Mouse (Mus musculus) heart, postnatal 4 days (tissue): Measurements from ENCODE around the gene Zfp683. TPM values are rescaled to one million over a fixed set of nuclear protein-coding genes. Genes with fewer than 3 reads are reported as not detected.
A peak's percentile ranks its signal among the peaks of the same experiment; 100 is the strongest.

ENCODE experiments used
- DNase-seq: peaks from one replicate; pipeline ENCODE4 v3.0.0; 2021
- total RNA-seq, 2 experiments: library from RNA; stranded (reverse); gene quantifications; 2 replicates each; pipeline ENCODE4 v1.2.3; 2021

Gene Zfp683
- total RNA-seq, 2 experiments from 2014 or later: not detected

DNA sequence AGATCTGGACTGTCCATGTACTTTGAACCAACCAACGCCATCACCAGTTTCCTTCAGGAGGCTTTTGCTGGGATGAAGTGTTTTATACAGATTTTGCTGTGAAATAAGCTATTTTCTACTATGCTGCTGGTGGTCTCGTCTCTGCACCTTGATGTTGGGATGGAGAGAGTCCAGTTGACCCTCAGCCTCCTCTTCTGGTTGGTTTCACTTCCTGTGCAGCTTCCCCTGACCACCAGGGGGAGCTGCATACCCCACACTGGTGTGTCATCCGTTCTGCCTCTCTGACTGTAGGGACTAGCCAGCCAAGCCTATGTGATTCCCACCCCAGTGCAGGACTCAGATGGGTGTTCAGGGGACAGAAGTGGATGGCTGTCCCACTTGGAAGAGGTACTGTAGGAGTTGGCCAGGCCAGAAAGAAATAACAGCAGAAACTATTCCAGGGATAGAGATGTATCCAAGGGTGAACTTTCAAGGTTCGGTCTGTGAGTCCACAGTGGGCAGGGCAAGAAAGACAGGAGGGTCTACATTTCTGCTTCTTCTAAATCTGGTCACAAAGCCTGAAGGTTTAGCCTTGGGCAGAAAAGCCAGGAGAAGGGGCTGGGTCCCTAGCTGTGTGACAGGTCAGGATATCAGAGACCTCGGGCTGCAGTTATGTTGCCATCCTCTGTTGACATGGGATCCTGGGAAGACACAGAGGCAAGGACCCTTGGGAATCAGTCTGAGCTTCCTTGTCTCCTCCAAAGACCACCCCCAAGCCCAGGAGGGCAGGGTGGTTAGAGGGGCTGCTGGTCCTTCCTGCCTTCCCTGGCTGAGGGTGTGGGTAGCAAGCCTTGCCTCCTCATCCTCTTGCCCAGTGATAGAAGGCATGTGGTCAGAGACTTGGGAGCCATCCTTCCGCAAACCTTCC lies 39.0 kb downstream of the Zfp683 start:
- DNase-seq: peak; percentile 69

- no peak for DNase-seq
Measured at GRCm38 (mm10) chr4:134094004-134094564, 40.4 kb downstream of the Zfp683 start.

GRCm38 (mm10) chr4:134094923-134095547 lies 41.4 kb downstream of the Zfp683 start, which contains the start of gene Cd52:
Gene Cd52 (minus strand): TSS chr4:134095082.
- DNase-seq: no peak

GRCm38 (mm10) chr4:134096120-134096519 lies 42.5 kb downstream of the Zfp683 start:
- DNase-seq: no peak

GRCm38 (mm10) chr4:134097015-134097608 lies 43.5 kb downstream of the Zfp683 start:
- DNase-seq: no peak

DNA sequence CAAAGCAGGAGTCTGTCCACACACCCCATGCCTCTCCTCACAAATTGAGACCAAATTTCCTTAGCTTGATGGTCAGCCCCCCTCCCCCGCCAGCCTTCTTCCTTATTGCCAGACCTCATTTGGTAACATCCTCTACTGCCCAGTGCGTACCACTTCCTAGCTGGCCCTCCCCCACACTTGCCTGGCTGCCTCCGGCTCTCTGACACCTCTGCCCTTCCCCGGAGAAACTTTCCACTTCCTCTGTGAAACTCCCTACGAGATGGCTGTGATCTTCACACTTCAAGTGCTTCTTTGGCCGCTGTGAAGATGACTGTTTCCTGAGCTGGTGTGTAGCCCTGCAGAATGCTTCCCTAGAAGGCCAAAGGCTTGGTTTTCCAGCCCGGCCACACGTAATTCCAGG lies 45.0 kb downstream of the Zfp683 start:
- no peak for DNase-seq

DNA sequence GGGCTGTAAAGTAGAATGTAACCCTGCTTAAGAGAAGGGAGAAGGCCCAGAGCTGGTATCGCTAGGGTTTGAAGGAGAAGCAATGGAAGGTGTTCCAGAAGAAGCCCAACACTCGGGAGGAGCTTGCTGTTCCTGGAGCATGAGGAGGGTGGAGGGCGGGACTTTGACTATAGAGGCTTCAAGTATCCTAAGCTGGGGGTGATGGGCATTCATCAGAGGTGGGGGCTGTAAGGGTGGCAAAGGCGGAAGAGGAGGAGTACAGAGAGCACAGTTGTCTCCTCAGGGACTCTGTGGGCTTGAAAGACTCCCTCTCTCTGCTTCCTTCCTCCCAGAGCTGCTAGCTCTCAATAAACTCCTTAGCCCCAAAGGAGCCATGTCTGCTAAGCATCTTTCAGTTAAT lies 46.6 kb downstream of the Zfp683 start:
- no peak for DNase-seq

GRCm38 (mm10) chr4:134101979-134102741 lies 48.5 kb downstream of the Zfp683 start, which contains the start of gene Ubxn11:
Gene Ubxn11 (plus strand): TSS chr4:134102570.
- DNase-seq: peak; percentile 85

DNA sequence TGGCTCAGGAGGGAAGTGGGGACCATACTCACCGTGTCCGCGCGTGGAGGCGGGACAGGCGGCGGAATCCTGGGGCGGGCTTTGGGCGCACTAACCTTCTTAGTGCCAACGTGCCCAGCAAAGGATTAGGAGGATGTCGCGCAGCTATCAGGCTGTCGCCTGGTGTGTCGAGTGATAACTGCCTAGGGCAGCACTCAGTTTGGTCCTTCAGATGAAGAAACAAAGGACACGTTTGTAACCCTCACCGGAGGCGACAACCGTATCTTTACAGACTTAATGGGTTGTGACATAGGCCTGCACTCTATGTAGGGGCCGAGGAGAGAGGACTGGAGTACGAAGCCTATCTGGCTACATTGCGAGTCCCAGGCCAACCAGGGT lies 49.1 kb downstream of the Zfp683 start:
- no peak for DNase-seq

DNA sequence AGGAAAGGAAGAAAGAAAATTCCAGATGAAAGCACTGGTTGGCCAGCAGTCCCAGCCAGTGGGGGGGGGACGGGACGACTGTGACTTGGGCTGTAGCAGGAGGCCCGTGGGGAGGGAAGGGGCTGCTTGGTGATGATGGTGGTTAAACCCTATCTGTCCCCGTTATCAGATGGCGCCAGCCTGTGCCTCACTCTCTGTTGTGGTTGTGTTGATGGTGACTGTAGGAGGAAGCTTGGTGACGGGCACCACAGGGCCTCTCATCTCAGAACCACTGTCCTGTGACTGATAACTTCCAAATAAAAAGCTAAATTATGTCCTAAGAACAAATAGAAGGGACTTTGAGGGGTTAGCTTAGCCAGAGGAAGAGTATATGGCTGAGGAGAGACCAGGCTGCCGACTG lies 52.5 kb downstream of the Zfp683 start:
- no peak for DNase-seq

- DNase-seq: no peak
Measured at GRCm38 (mm10) chr4:134107730-134108129, 54.1 kb downstream of the Zfp683 start.

- no peak for DNase-seq
Measured at GRCm38 (mm10) chr4:134108196-134108595, 54.6 kb downstream of the Zfp683 start.

Other genes with a start within 250 kb of the Zfp683 start
- 10 to 100 TPM in 1 of 2 experiments, 1 to 10 TPM in 1; 9.1 to 10.7 TPM for gene Rps6ka1, start 166.0 kb upstream of the Zfp683 start, total RNA-seq
- gene Hmgn2, start 85.2 kb upstream of the Zfp683 start, total RNA-seq: 100 to 1,000 TPM; 484 to 489 TPM
- 10 to 100 TPM; 39.1 to 40.7 TPM for gene Dhdds, start 52.9 kb upstream of the Zfp683 start, total RNA-seq
- under 1 TPM; 0.27 to 0.29 TPM for gene Lin28a, start 35.0 kb upstream of the Zfp683 start, total RNA-seq
- not detected for gene Crybg2, start 7.0 kb downstream of the Zfp683 start, total RNA-seq
- 1 to 10 TPM; 4.3 to 5.6 TPM for gene Cd52, start 41.2 kb downstream of the Zfp683 start, total RNA-seq
- gene Ubxn11, start 48.7 kb downstream of the Zfp683 start, total RNA-seq: 1 to 10 TPM; 1.2 to 2.0 TPM
- 10 to 100 TPM; 70.4 to 72.6 TPM for gene Sh3bgrl3, start 75.0 kb downstream of the Zfp683 start, total RNA-seq
- 10 to 100 TPM; 34.5 to 38.7 TPM for gene Cep85, start 133.3 kb downstream of the Zfp683 start, total RNA-seq
- not detected for gene Gm7534, start 149.2 kb downstream of the Zfp683 start, total RNA-seq
- gene Catsper4, start 173.5 kb downstream of the Zfp683 start, total RNA-seq: not detected
- 1 to 10 TPM; 1.6 to 2.0 TPM for gene Cnksr1, start 184.6 kb downstream of the Zfp683 start, total RNA-seq
- gene E130218I03Rik, start 189.8 kb downstream of the Zfp683 start, total RNA-seq: not detected
- gene Zfp593, start 191.8 kb downstream of the Zfp683 start, total RNA-seq: 1 to 10 TPM; 5.8 TPM
- gene Gm30191, start 193.1 kb downstream of the Zfp683 start, total RNA-seq: not detected
- gene Grrp1, start 200.3 kb downstream of the Zfp683 start, total RNA-seq: 10 to 100 TPM in 1 of 2 experiments, 1 to 10 TPM in 1; 8.9 to 10.3 TPM
- 10 to 100 TPM; 11.8 to 12.2 TPM for gene Pdik1l, start 234.1 kb downstream of the Zfp683 start, total RNA-seq